Mouse (Mus musculus) liver, embryonic 14.5 days (tissue): Measurements from ENCODE around the gene Mob2.

Source experiments
- CTCF ChIP-seq: IDR thresholded peaks from 2 replicates; pipeline ENCODE4 v1.5.1; 2016; ENCODE audit warnings: antibody characterized with exemption, low read depth, control low read depth
- EP300 ChIP-seq: IDR thresholded peaks from 2 replicates; pipeline ENCODE4 v1.6.1; 2016; ENCODE audit warnings: antibody characterized with exemption, low read depth

GRCm38 (mm10) chr7:142035048-142035811 is 25.6 kb downstream of the Mob2 start:
- TF ChIP-seq CTCF: no peak
- no peak for TF ChIP-seq EP300
